Mouse (Mus musculus) hindbrain, embryonic 14.5 days (tissue): ENCODE data around the gene Pnp2. TPM values are rescaled to one million over a fixed set of nuclear protein-coding genes. Genes with fewer than 3 reads are reported as not detected.
"Not testable (repeated sequence)": the region's sequence is repeated elsewhere in the genome, so short reads cannot be mapped to it uniquely, and the experiment has no call there.

Source experiments
- ATAC-seq: fragments of 200-750 bp; cut with Nextera tagmentation; 2 replicates; pipeline ENCODE4 v1.8.0; 2017; ENCODE audit warnings: moderate number of reproducible peaks, mild to moderate bottlenecking, moderate TSS enrichment, moderate library complexity; ENCODE audit not compliant: low FRiP score
- DNase-seq: peaks from one replicate; pipeline ENCODE4 v3.0.0-alpha.2; 2015; ENCODE audit warnings: low spot score
- H3K27ac ChIP-seq: fragments of 300-500 bp; sonication (generic); 2 replicates; pipeline ENCODE4 v1.5.1; 2014; ENCODE audit warnings: mild to moderate bottlenecking, moderate library complexity
- H3K27me3 ChIP-seq: fragments of 300-500 bp; sonication (generic); 2 replicates; pipeline ENCODE4 v1.6.1; 2014; ENCODE audit warnings: mild to moderate bottlenecking, low read length, mixed read lengths; ENCODE audit not compliant: control insufficient read depth, insufficient read depth
- H3K36me3 ChIP-seq: fragments of 300-500 bp; sonication (generic); replicated peaks from 2 replicates; pipeline ENCODE4 v1.6.1; 2014; ENCODE audit not compliant: control insufficient read depth, insufficient read depth
- H3K4me1 ChIP-seq: fragments of 300-500 bp; sonication (generic); replicated peaks from 2 replicates; pipeline ENCODE4 v1.6.1; 2014; ENCODE audit warnings: antibody characterized with exemption, low read length, mixed read lengths; ENCODE audit not compliant: control insufficient read depth, insufficient read depth
- H3K4me2 ChIP-seq: fragments of 300-500 bp; sonication (generic); replicated peaks from 2 replicates; pipeline ENCODE4 v1.6.1; 2014; ENCODE audit warnings: mild to moderate bottlenecking, moderate library complexity
- H3K4me3 ChIP-seq: fragments of 300-500 bp; sonication (generic); replicated peaks from 2 replicates; pipeline ENCODE4 v1.5.1; 2014; ENCODE audit warnings: mild to moderate bottlenecking, low read length
- H3K9ac ChIP-seq: fragments of 300-500 bp; sonication (generic); 2 replicates; pipeline ENCODE4 v1.6.1; 2014
- H3K9me3 ChIP-seq: fragments of 300-500 bp; sonication (generic); 2 replicates; pipeline ENCODE4 v1.6.1; 2016; ENCODE audit warnings: low read length; ENCODE audit not compliant: control insufficient read depth
- WGBS: fragments of 180-500 bp; shearing (Covaris S2); extraction: QIAGEN DNeasy Blood & Tissue Kit; methylation state at CpG from one replicate; pipeline ENCODE4 v1.1.7; 2014; 5-methylcytosine and 5-hydroxymethylcytosine counted together
- polyA plus RNA-seq: library from polyadenylated mRNA; unstranded; fragments of >200 nt; fragmentation: Nextera tagmentation; extraction: Ambion mirVana; gene quantifications from 2 replicates; pipeline ENCODE4 v1.2.1, GENCODE M21; 2014

Gene Pnp2
- 0.67 and 1.1 TPM in 2 replicates for polyA plus RNA-seq

DNA sequence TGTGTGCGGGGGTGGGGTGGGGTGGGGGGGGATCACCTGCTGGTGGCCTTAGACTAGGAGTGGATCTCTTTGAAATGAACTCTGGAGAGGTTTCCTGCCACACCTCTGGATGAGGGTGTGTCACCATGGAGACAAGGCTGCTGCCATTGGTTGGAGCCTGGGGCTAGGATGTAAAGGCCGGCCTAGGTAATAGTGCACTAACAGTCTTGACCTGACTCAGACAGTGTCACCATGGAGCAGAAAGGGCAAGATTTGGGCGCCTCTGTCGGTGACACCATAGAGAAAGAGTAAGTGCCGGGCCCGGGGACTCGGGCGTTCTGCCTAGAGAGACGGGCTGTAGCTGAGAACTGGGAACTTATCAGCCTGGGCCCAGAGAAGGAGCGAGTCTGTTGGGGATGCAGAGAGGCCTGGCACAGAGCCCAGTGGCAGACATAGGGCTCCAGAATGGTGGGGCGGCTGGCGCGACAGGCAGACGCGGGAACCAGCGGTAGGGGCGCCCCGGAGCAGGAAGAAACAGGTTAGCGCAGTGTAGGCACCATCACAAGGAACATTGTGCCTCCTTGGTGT is at the start of gene Pnp2:
Pnp2 (plus strand) TSS at position 51 of the 567 bp plus-strand sequence.
- peak within 1 kb of the TSS; percentile 35 for H3K4me2 ChIP-seq
- DNase-seq, H3K9me3 ChIP-seq, H3K27me3 ChIP-seq, H3K4me3 ChIP-seq, H3K27ac ChIP-seq, H3K4me1 ChIP-seq, H3K9ac ChIP-seq, H3K36me3 ChIP-seq: not testable (repeated sequence)
- 5% methylated on average over 19 of the region's 19 CpGs for WGBS
- ATAC-seq = peak; percentile 91

DNA sequence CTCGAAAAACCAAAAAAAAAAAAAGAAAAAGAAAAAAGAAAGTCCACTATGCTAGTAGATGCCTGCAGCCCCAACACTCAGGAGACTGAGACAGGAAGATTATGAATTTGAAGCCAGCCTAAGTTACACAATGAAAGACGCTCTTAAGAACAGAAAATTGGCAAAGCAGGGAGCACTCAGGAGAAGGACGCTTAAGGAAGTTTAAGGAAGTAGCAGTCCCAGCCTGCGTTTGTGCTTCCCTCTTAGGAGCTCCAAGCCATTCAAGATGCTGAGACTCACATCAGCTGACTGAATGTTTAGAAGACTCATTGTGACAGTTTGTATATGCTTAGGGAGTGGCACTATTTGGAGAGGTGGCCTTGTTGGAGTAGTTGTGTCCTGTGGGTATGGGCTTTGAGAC is 47.7 kb upstream of the Pnp2 start:
- Histone ChIP-seq H3K27me3 (no peaks in the 10 kb centered on the region), H3K36me3 (peaks cover 22% of the 10 kb centered on the region), H3K27ac (no peak overlapping the region), H3K4me1 (no peaks in the 10 kb centered on the region), H3K9me3 (no peaks in the 10 kb centered on the region), H3K4me3 (no peak overlapping the region), H3K4me2 (no peak overlapping the region), H3K9ac (no peak overlapping the region)
- DNase-seq (no peak), ATAC-seq (no peak)
- 90% methylated on average over 4 of the region's 4 CpGs for WGBS

DNA sequence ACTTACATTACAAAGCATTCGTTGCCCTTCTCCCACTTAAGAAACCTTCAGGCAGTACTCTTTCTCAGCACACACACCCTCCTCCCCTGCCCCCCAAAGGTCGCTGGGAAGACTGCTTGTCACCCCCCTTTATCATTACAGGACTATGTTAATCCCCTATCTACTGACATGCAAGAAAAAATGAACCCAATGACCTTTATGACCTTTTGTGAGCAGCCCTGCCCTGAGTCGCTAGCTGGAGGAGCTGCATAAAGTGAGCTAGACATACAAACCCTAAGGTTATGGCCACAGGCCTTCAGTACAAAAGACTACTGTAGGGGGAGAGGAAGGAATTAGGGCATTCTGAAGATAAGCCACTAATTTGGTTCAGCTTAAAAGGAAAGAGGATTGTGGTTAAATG is 44.4 kb upstream of the Pnp2 start:
- H3K9ac ChIP-seq = no peak overlapping the region
- DNase-seq (no peak), ATAC-seq (no peak)
- H3K9me3 ChIP-seq = no peaks in the 10 kb centered on the region
- H3K4me3 ChIP-seq = no peak overlapping the region
- no peaks in the 10 kb centered on the region for H3K27me3 ChIP-seq
- H3K36me3 ChIP-seq = peaks cover 51% of the 10 kb centered on the region
- no peaks in the 10 kb centered on the region for H3K4me1 ChIP-seq
- 69% methylated on average over 3 of the region's 3 CpGs for WGBS
- H3K27ac ChIP-seq = no peak overlapping the region
- no peak overlapping the region for H3K4me2 ChIP-seq

GRCm38 (mm10) chr14:50923437-50923836 is 32.4 kb upstream of the Pnp2 start:
- WGBS = 86% methylated on average over 1 of the region's 1 CpGs
- not testable (repeated sequence) for H3K27me3 ChIP-seq, ATAC-seq, H3K9me3 ChIP-seq, DNase-seq, H3K27ac ChIP-seq
- H3K4me3 ChIP-seq = peak overlapping the region; percentile 64
- H3K36me3 ChIP-seq = peaks cover 41% of the 10 kb centered on the region
- peaks cover 19% of the 10 kb centered on the region for H3K4me1 ChIP-seq
- H3K4me2 ChIP-seq = peak overlapping the region; percentile 90
- H3K9ac ChIP-seq = peak overlapping the region; percentile 71

DNA sequence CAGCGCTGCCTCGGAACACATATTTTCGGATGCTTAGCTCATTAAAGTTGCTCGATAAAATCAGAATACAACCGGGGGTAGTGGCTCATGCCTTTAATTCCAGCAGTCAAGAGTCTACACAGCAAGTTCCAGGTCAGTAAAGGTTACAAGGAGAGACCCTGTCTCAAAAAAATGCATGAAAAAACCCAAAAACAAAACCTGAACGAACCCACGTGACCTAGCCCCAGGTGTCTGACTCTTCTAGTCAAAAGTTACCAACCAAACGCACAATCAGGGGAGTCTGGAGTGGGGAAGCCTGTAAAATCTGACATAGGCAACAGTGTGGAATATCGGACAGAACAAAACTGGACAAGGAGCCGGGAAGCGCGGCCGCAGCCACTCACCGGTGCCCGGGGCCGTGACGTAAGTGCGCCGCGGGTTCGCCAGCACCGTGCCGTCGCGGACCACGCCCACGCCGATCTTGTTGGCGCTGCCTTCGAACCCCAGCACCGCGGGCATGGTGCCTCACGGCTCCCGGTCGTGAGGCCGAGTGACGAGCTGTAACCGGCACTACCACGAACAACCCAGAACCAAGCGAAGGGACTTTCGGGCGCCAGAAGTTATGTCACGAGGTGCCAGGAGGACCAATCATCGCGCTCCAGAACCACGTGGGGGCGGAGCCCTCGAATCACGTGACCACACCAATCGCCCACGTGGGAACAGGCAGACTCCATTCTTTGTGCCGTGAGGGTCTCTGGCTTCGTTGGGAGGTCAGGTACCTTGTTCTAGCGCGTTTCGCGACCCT is 31.3 kb upstream of the Pnp2 start, which contains the start of the genes Osgep and Apex1:
Osgep (minus strand) TSS at position 613 of the 784 bp plus-strand sequence.
Apex1 (plus strand) TSS at position 688 of the 784 bp plus-strand sequence.
- peaks cover 46% of the 10 kb centered on the region for H3K36me3 ChIP-seq
- no peaks in the 10 kb centered on the region for H3K27me3 ChIP-seq
- peaks cover 24% of the 10 kb centered on the region for H3K4me1 ChIP-seq
- peak; percentile 98 for DNase-seq
- no peaks in the 10 kb centered on the region for H3K9me3 ChIP-seq
- ATAC-seq = peak; percentile 96
- H3K27ac ChIP-seq = peak within 1 kb of the TSS; percentile 86
- WGBS = under 1% methylated on average over 57 of the region's 57 CpGs
- peak within 1 kb of the TSS; percentile 71 for H3K9ac ChIP-seq
- H3K4me3 ChIP-seq = peak within 1 kb of the TSS; percentile 64
- H3K4me2 ChIP-seq = peak within 1 kb of the TSS; percentile 90

DNA sequence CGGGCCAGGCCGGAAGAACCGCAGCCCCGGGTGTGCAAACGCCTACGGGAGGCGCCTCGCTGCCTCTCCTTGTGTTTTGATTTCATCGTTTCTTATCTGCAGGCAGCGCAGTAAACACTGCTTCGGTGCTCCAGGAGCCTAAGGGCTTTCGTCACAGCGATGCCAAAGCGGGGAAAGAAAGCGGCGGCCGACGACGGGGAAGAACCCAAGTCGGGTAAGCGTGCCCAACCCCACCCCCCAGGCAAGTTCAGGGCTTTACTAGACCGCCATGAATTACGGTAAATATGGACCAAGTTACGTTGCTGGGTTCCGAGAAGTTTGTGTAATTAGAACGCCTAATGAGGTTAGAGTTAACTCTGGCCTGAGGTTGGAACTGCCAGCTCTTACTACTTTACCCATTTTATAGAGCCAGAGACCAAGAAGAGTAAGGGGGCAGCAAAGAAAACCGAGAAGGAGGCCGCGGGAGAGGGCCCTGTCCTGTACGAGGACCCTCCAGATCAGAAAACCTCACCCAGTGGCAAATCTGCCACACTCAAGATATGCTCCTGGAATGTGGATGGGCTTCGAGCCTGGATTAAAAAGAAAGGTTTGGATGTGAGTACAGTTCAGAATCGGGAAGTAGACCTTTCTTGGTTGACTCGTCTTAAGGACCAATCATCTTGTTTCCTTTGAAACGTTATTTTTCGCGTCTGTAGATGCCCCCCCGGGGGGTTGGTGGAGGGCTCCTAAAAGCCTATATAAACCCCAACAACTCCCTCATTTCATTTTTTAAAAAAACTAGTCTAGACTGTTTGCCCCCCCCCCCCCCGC is 30.5 kb upstream of the Pnp2 start:
- no peak for DNase-seq
- peak overlapping the region; percentile 71 for H3K9ac ChIP-seq
- H3K36me3 ChIP-seq = peaks cover 37% of the 10 kb centered on the region
- 1% methylated on average over 38 of the region's 38 CpGs for WGBS
- H3K4me2 ChIP-seq = peak overlapping the region; percentile 90
- no peaks in the 10 kb centered on the region for H3K27me3 ChIP-seq
- H3K4me1 ChIP-seq = peaks cover 31% of the 10 kb centered on the region
- H3K4me3 ChIP-seq = peak overlapping the region; percentile 64
- no peaks in the 10 kb centered on the region for H3K9me3 ChIP-seq
- peak overlapping the region; percentile 86 for H3K27ac ChIP-seq
- ATAC-seq = no peak

GRCm38 (mm10) chr14:50927366-50927765 is 28.4 kb upstream of the Pnp2 start:
- H3K4me1 ChIP-seq = peaks cover 36% of the 10 kb centered on the region

GRCm38 (mm10) chr14:50929951-50930350 is 25.8 kb upstream of the Pnp2 start:
- DNase-seq (no peak), ATAC-seq (no peak)
- peak overlapping the region; percentile 87 for H3K27ac ChIP-seq
- peak overlapping the region; percentile 90 for H3K4me3 ChIP-seq
- WGBS = 22% methylated on average over 10 of the region's 10 CpGs
- H3K4me2 ChIP-seq = peak overlapping the region; percentile 95
- no peaks in the 10 kb centered on the region for H3K9me3 ChIP-seq
- H3K36me3 ChIP-seq = peaks cover 36% of the 10 kb centered on the region
- peak overlapping the region; percentile 100 for H3K9ac ChIP-seq
- H3K4me1 ChIP-seq = peaks cover 29% of the 10 kb centered on the region
- no peaks in the 10 kb centered on the region for H3K27me3 ChIP-seq

More at GRCm38 (mm10) chr14:50927366-50927765, 28.4 kb upstream of the Pnp2 start:
- Histone ChIP-seq H3K9ac (no peak overlapping the region), H3K9me3 (no peaks in the 10 kb centered on the region), H3K27ac (no peak overlapping the region), H3K36me3 (peaks cover 36% of the 10 kb centered on the region), H3K27me3 (no peaks in the 10 kb centered on the region), H3K4me2 (0 out of 2 replicates have a peak overlapping the region, but pooled peaks have one; percentile 15), H3K4me3 (no peak overlapping the region)
- no peak for DNase-seq
- WGBS = 76% methylated on average over 3 of the region's 3 CpGs
- ATAC-seq = no peak

- ATAC-seq (peak; percentile 49), DNase-seq (peak; percentile 26)
- Histone ChIP-seq H3K4me1 (peaks cover 29% of the 10 kb centered on the region), H3K4me2 (peak overlapping the region; percentile 95), H3K36me3 (peaks cover 36% of the 10 kb centered on the region), H3K27me3 (no peaks in the 10 kb centered on the region), H3K27ac (peak overlapping the region; percentile 87), H3K9me3 (no peaks in the 10 kb centered on the region), H3K9ac (peak overlapping the region; percentile 100), H3K4me3 (peak overlapping the region; percentile 90)
- WGBS = under 1% methylated on average over 35 of the region's 38 CpGs
These were observed 25.4 kb upstream of the Pnp2 start for GRCm38 (mm10) chr14:50930377-50930753.
